Mouse (Mus musculus): ENCODE data around the gene Gbx2. TPM values are rescaled to one million over a fixed set of nuclear protein-coding genes. Genes with fewer than 3 reads are reported as not detected.

Gene Gbx2
- polyA plus RNA-seq, 1 experiment = not detected

DNA sequence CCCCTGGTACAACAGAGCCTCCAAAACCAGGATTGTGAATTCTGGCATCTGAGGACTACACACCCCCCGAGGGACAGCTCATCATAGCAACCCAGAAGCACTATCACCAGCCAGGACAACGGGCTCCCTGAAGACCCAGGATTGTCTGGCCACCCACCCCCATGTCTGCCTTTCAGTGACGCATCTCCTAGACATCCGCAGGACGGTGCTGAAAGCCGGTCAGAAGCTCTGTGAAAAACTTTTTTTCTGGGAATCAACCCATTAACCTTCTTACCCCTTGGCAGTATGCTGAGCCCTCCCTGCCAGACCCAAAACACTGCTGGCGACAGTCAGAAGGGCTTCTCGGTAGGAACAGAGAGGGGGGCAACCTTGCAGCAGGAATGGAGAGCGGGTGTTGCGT is 50.1 kb downstream of the Gbx2 start:
- Histone ChIP-seq H3K4me3 (ENCODE audit: insufficient read depth, low read depth, low read length) (no peak overlapping the region), H3K27ac (ENCODE audit: insufficient read depth, low read depth, low read length) (no peak overlapping the region), H3K4me1 (ENCODE audit: control insufficient read depth, insufficient read depth, low read length) (peaks cover 7% of the 10 kb centered on the region; the same call in 1 of the 2 replicates)
- TF ChIP-seq POLR2A (IDR thresholded peaks at IDR 0.05; ENCODE audit: insufficient read depth, low read depth, low read length) (no peak), CTCF (IDR thresholded peaks at IDR 0.05; ENCODE audit: insufficient read depth, low read depth, low read length) (no peak)
- WGBS = 80% methylated on average over 10 of the region's 10 CpGs

DNA sequence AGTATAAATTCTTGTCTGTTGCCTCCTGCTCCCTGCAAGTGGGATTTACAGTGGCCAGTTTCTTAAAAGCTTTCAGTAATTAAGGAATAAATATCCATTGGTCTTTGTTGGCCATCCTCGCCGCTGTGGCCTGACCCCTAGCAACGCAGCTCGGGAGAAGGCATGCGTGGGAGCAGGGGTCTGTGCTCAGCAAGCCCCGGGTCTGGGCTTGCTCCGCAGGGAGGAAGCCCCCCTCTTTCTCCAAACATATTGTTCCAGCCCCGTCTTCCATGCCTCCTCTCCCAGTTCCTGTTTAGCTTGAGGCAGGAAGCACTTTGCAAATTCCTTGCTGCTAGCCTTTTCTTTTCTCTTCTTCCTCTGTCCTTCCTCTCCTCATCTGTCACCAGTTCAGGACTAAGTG is 50.8 kb downstream of the Gbx2 start:
- Histone ChIP-seq H3K27ac (ENCODE audit: insufficient read depth, low read depth, low read length) (no peak overlapping the region), H3K4me1 (ENCODE audit: control insufficient read depth, insufficient read depth, low read length) (peaks cover 10% of the 10 kb centered on the region; the same call in 1 of the 2 replicates), H3K4me3 (ENCODE audit: insufficient read depth, low read depth, low read length) (no peak overlapping the region)
- TF ChIP-seq CTCF (IDR thresholded peaks at IDR 0.05; ENCODE audit: insufficient read depth, low read depth, low read length) = no peak
- TF ChIP-seq POLR2A (IDR thresholded peaks at IDR 0.05; ENCODE audit: insufficient read depth, low read depth, low read length) = no peak
- 70% methylated on average over 8 of the region's 8 CpGs for WGBS

DNA sequence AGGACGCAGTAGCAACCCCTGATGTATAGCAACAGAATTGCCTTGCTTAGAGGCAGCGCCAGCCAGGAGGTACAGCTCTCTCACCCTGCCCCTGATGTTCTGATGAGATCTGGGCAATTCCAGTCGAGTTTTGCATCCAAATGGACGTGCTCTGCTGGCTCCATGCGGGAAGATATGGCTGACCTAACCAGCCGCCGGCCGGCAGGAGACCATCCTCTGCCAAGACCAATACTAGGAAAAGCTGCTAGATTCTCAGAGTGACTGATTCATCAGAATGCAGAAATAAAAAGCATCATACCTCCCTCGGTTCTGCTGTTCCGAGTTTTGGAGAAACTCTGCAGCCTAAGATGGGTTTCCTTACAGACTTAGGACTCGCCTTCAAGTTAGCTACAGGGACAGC is 52.5 kb downstream of the Gbx2 start:
- no peak overlapping the region for H3K27ac ChIP-seq (ENCODE audit: insufficient read depth, low read depth, low read length)
- WGBS = 89% methylated on average over 11 of the region's 11 CpGs
- no peak for TF ChIP-seq CTCF (IDR thresholded peaks at IDR 0.05; ENCODE audit: insufficient read depth, low read depth, low read length)
- TF ChIP-seq POLR2A (IDR thresholded peaks at IDR 0.05; ENCODE audit: insufficient read depth, low read depth, low read length) = no peak
- no peak overlapping the region for H3K4me3 ChIP-seq (ENCODE audit: insufficient read depth, low read depth, low read length)
- peaks cover 10% of the 10 kb centered on the region; the same call in 1 of the 2 replicates for H3K4me1 ChIP-seq (ENCODE audit: control insufficient read depth, insufficient read depth, low read length)

Other genes starting within 250 kb of the Gbx2 start
- not detected in 2 replicates for gene Asb18, start 83.5 kb upstream of the Gbx2 start, polyA plus RNA-seq (2012; ENCODE audit: insufficient read depth, insufficient read length, low replicate concordance, missing spikeins)
- not detected in 2 replicates for gene Iqca, start 222.2 kb upstream of the Gbx2 start, polyA plus RNA-seq (2012; ENCODE audit: insufficient read depth, insufficient read length, low replicate concordance, missing spikeins)